Mouse (Mus musculus): Measurements from ENCODE around the gene Ddt. TPM values are rescaled to one million over a fixed set of nuclear protein-coding genes. Genes with fewer than 3 reads are reported as not detected.
A peak's percentile ranks its signal among the peaks of the same experiment; 100 is the strongest.

Ddt gene
- polyA plus RNA-seq, 1 experiment, result 42.6 TPM

DNA sequence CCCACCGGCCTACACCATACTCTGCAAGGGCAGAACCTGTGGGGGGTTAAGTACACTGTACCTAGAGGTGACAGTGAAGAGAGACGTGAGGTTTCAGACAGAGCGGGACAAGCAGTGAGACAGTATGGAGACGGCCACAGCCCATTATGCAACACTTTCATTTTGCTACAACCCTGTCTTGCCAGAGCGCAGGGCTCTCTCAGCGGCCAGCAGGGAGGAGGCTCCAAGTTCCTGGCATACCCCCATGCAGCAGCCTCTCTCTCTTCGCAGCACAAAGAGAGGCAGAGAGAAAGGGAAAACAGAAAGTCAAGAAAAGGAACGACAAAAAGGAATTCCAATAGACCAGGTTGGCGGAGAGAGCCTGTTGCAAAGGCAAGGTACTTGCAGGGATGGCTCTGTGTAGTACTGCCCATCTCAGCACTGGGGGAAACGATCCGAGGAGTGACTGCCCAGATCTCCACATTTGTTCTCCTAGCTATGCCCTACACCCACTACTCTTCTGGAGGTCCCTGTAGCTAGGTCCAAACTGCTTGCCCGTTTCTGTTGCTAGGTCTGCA, 24.5 kb upstream of the Ddt start:
- H3K27me3 ChIP-seq (ENCODE audit: control insufficient read depth, insufficient read depth, low read length), result no peaks in the 10 kb centered on the region; the same call in 1 of the 2 replicates
- no peak for DNase-seq (ENCODE audit: low read depth in 1 of 2, low spot score in 2 of 2)
- H3K27ac ChIP-seq (ENCODE audit: insufficient read depth, low read length), result no peak overlapping the region
- peak overlapping the region; percentile 54 for H3K4me3 ChIP-seq (ENCODE audit: extremely low read depth, insufficient read depth, insufficient read length)
- no peaks in the 10 kb centered on the region for H3K36me3 ChIP-seq (ENCODE audit: control insufficient read depth, insufficient read depth, low read length)
- TF ChIP-seq CTCF (IDR thresholded peaks at IDR 0.05; ENCODE audit: extremely low read depth, insufficient read depth, insufficient read length, insufficient replicate concordance) (no peak), POLR2A (IDR thresholded peaks at IDR 0.05; ENCODE audit: low read depth, low read length) (no peak)
- 3% methylated on average over 12 of the region's 12 CpGs for WGBS
- H3K4me1 ChIP-seq (ENCODE audit: control insufficient read depth, insufficient read depth, insufficient read length), result no peaks in the 10 kb centered on the region; the same call in 1 of the 2 replicates

DNA sequence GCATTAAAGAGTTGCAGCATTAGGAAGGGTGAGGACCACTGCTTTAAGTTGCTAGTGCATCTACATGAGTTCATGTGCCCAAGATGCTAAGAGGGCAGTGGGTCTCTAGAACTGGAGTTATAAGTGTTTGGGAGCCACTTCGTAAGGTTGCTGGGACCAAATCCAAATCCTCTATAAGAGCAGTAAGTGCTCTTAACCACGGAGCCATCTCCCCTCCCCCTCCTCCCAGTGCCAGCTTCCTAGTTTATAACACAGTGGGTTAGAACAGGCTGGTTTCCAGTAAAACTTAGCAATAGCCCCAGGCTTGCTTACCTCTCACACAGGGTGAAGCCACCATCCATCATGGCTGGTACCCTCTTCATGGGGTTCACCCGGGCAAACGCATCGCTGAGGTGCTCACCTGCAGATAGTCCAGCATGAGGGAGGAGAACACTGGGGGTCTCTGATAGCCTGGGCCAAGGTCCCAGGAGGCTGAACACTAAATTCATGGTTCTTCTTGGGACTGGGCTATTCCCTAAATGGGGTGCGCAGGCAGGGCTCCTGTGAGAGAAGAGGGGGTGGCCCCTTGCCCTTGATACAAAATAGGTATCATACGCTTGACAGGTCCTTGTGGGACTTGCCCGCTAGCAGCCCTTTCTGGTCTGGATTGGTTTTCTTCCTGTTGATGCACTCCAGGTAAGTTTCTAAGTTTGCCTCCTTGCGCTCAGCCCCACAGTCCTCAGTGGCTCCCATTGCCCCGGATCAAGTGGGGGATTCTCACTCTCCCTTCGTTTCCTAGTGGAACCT, 23.7 kb upstream of the Ddt start:
- Histone ChIP-seq H3K4me1 (ENCODE audit: control insufficient read depth, insufficient read depth, insufficient read length) (no peaks in the 10 kb centered on the region; the same call in 1 of the 2 replicates), H3K27ac (ENCODE audit: insufficient read depth, low read length) (no peak overlapping the region), H3K4me3 (ENCODE audit: extremely low read depth, insufficient read depth, insufficient read length) (no peak overlapping the region), H3K27me3 (ENCODE audit: control insufficient read depth, insufficient read depth, low read length) (no peaks in the 10 kb centered on the region; the same call in 1 of the 2 replicates), H3K36me3 (ENCODE audit: control insufficient read depth, insufficient read depth, low read length) (no peaks in the 10 kb centered on the region)
- DNase-seq (ENCODE audit: low read depth in 1 of 2, low spot score in 2 of 2), result no peak
- TF ChIP-seq POLR2A (IDR thresholded peaks at IDR 0.05; ENCODE audit: low read depth, low read length) (no peak), CTCF (IDR thresholded peaks at IDR 0.05; ENCODE audit: extremely low read depth, insufficient read depth, insufficient read length, insufficient replicate concordance) (no peak)
- 58% methylated on average over 11 of the region's 11 CpGs for whole genome bisulfite sequencing

DNA sequence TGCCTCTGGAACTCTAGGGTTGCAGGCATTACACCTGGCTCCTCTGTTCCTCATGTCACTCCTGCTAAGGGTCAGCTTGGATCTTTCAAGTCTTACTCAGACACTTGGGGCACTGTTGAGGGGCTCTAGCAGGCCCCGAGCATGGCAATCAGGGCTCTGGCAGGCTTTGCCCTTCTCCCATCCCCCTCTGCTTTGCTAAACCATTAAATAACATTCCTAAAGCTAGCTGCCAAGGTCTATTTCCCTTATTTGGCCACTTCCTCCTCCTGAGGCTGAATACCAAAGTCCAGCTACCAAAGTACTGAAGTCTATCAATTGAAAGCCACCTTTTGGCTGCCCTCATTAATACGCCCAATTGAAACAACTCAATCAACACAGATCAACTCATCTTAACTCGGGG, 21.7 kb upstream of the Ddt start:
- no peak for TF ChIP-seq POLR2A (IDR thresholded peaks at IDR 0.05; ENCODE audit: low read depth, low read length)
- TF ChIP-seq CTCF (IDR thresholded peaks at IDR 0.05; ENCODE audit: extremely low read depth, insufficient read depth, insufficient read length, insufficient replicate concordance), result no peak
- H3K4me3 ChIP-seq (ENCODE audit: extremely low read depth, insufficient read depth, insufficient read length), result no peak overlapping the region
- H3K27ac ChIP-seq (ENCODE audit: insufficient read depth, low read length), result no peak overlapping the region
- 48% methylated on average over 3 of the region's 3 CpGs for WGBS
- no peaks in the 10 kb centered on the region; the same call in 1 of the 2 replicates for H3K4me1 ChIP-seq (ENCODE audit: control insufficient read depth, insufficient read depth, insufficient read length)
- no peak for DNase-seq (ENCODE audit: low read depth in 1 of 2, low spot score in 2 of 2)
- no peaks in the 10 kb centered on the region; the same call in 1 of the 2 replicates for H3K27me3 ChIP-seq (ENCODE audit: control insufficient read depth, insufficient read depth, low read length)
- no peaks in the 10 kb centered on the region for H3K36me3 ChIP-seq (ENCODE audit: control insufficient read depth, insufficient read depth, low read length)

DNA sequence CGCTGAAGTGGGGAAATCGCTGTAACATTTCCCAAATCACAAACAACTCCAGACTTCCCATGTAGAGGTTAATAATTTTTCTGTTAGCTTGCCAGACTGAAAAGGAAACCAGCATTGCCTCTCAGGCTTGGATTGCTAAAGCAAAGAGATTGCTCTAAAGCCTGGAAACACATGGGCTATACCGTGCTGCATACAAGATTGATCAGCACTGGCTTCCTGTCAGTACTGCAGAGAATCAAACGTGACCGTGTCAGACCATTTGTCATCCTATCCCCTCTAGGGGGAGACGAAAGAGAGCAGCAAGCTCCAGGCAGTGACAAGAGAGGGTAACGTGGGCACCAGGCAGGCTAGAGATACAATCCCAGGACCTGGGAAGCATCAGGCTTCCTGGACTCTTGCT, 17.6 kb upstream of the Ddt start:
- Histone ChIP-seq H3K27ac (ENCODE audit: insufficient read depth, low read length) (no peak overlapping the region), H3K4me1 (ENCODE audit: control insufficient read depth, insufficient read depth, insufficient read length) (no peaks in the 10 kb centered on the region), H3K27me3 (ENCODE audit: control insufficient read depth, insufficient read depth, low read length) (no peaks in the 10 kb centered on the region), H3K4me3 (ENCODE audit: extremely low read depth, insufficient read depth, insufficient read length) (no peak overlapping the region), H3K36me3 (ENCODE audit: control insufficient read depth, insufficient read depth, low read length) (no peaks in the 10 kb centered on the region)
- TF ChIP-seq POLR2A (IDR thresholded peaks at IDR 0.05; ENCODE audit: low read depth, low read length) (no peak), CTCF (IDR thresholded peaks at IDR 0.05; ENCODE audit: extremely low read depth, insufficient read depth, insufficient read length, insufficient replicate concordance) (no peak)
- no peak for DNase-seq (ENCODE audit: low read depth in 1 of 2, low spot score in 2 of 2)
- 15% methylated on average over 7 of the region's 7 CpGs for WGBS

- Histone ChIP-seq H3K27me3 (ENCODE audit: control insufficient read depth, insufficient read depth, low read length) (no peaks in the 10 kb centered on the region), H3K36me3 (ENCODE audit: control insufficient read depth, insufficient read depth, low read length) (no peaks in the 10 kb centered on the region), H3K4me1 (ENCODE audit: control insufficient read depth, insufficient read depth, insufficient read length) (no peaks in the 10 kb centered on the region), H3K27ac (ENCODE audit: insufficient read depth, low read length) (no peak overlapping the region), H3K4me3 (ENCODE audit: extremely low read depth, insufficient read depth, insufficient read length) (no peak overlapping the region)
- TF ChIP-seq CTCF (IDR thresholded peaks at IDR 0.05; ENCODE audit: extremely low read depth, insufficient read depth, insufficient read length, insufficient replicate concordance), result no peak
- no peak for TF ChIP-seq POLR2A (IDR thresholded peaks at IDR 0.05; ENCODE audit: low read depth, low read length)
- 95% methylated on average over 5 of the region's 5 CpGs for WGBS
- no peak for DNase-seq (ENCODE audit: low read depth in 1 of 2, low spot score in 2 of 2)
These were observed 16.6 kb upstream of the Ddt start for GRCm38 (mm10) chr10:75789841-75790240.

DNA sequence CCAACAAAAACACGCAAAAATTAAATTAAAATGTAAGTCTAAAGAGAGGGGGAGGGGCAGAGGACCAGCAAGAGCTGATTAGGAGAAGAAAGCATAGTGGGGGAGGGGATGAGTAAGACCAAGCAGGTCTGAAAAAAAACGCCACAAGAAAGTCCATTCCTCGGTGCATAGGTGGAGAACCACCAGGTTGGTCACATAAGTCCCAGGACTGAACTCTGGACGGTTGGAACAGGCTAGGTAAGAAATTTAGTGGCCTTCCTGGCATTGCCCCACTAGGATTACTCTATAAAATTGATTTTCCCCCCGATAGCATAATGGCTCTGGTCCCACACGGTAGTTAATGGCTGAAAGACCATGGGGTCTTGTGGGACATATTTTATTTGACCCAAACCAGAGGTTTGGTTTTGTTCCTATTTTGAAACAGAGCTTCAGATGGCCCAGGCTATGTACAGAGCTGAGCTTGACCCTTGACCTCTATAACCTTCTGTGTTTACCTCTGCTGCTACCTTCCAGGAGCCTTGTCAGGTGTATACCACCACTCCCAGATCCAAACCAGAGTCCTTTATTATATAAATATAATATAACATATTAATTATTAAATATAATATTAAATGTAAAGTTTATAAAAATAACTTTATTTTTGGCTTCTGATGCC, 16.0 kb upstream of the Ddt start:
- no peaks in the 10 kb centered on the region for H3K36me3 ChIP-seq (ENCODE audit: control insufficient read depth, insufficient read depth, low read length)
- no peaks in the 10 kb centered on the region for H3K4me1 ChIP-seq (ENCODE audit: control insufficient read depth, insufficient read depth, insufficient read length)
- no peaks in the 10 kb centered on the region for H3K27me3 ChIP-seq (ENCODE audit: control insufficient read depth, insufficient read depth, low read length)
- no peak overlapping the region for H3K27ac ChIP-seq (ENCODE audit: insufficient read depth, low read length)
- H3K4me3 ChIP-seq (ENCODE audit: extremely low read depth, insufficient read depth, insufficient read length), result no peak overlapping the region
- 85% methylated on average over 6 of the region's 6 CpGs for WGBS
- TF ChIP-seq CTCF (IDR thresholded peaks at IDR 0.05; ENCODE audit: extremely low read depth, insufficient read depth, insufficient read length, insufficient replicate concordance) (no peak), POLR2A (IDR thresholded peaks at IDR 0.05; ENCODE audit: low read depth, low read length) (no peak)
- no peak for DNase-seq (ENCODE audit: low read depth in 1 of 2, low spot score in 2 of 2)

Data from spleen, adult 2 months (tissue).